Mouse (Mus musculus) thymus, postnatal 4 days (tissue): Measurements from ENCODE around the gene Tex2.

Experiments
- DNase-seq: peaks from one replicate; pipeline ENCODE4 v3.0.0; 2021

The Tex2 gene

GRCm38 (mm10) chr11:106482867-106483266 lies 130.4 kb downstream of the Tex2 start:
- DNase-seq: no peak

GRCm38 (mm10) chr11:106481651-106482050 lies 131.6 kb downstream of the Tex2 start:
- DNase-seq: peak; percentile 30

- DNase-seq: no peak
Observed at GRCm38 (mm10) chr11:106480530-106480885, 132.7 kb downstream of the Tex2 start.

GRCm38 (mm10) chr11:106479619-106480529 lies 133.3 kb downstream of the Tex2 start:
- DNase-seq: no peak

- no peak for DNase-seq
Observed at GRCm38 (mm10) chr11:106478745-106479144, 134.5 kb downstream of the Tex2 start.

- no peak for DNase-seq
Observed at GRCm38 (mm10) chr11:106477505-106478160, 135.6 kb downstream of the Tex2 start.

- no peak for DNase-seq
Observed at GRCm38 (mm10) chr11:106475309-106475708, 137.9 kb downstream of the Tex2 start.

GRCm38 (mm10) chr11:106471629-106472028 lies 141.6 kb downstream of the Tex2 start:
- no peak for DNase-seq

- no peak for DNase-seq
Observed at GRCm38 (mm10) chr11:106468509-106468908, 144.7 kb downstream of the Tex2 start.

GRCm38 (mm10) chr11:106465932-106466331 lies 147.3 kb downstream of the Tex2 start:
- no peak for DNase-seq

- DNase-seq: no peak
Observed at GRCm38 (mm10) chr11:106465545-106465903, 147.7 kb downstream of the Tex2 start.

GRCm38 (mm10) chr11:106464681-106465544 lies 148.3 kb downstream of the Tex2 start:
- no peak for DNase-seq

- no peak for DNase-seq
Observed at GRCm38 (mm10) chr11:106463845-106464244, 149.4 kb downstream of the Tex2 start.

- DNase-seq: no peak
Observed at GRCm38 (mm10) chr11:106462309-106462708, 150.9 kb downstream of the Tex2 start.

- no peak for DNase-seq
Observed at GRCm38 (mm10) chr11:106461145-106461932, 151.9 kb downstream of the Tex2 start.

- no peak for DNase-seq
Observed at GRCm38 (mm10) chr11:106460671-106461070, 152.6 kb downstream of the Tex2 start.

GRCm38 (mm10) chr11:106458540-106458939 lies 154.7 kb downstream of the Tex2 start:
- no peak for DNase-seq
